Mouse (Mus musculus) urinary bladder, postnatal 14 days (tissue): ENCODE measurements at regions not wholly inside any gene's neighbourhood (a gene's known extent, or its start where the extent isn't known, plus 50 kb on each side); places are given as distances from the start of the nearest gene placed in this dataset.
"Not testable (repeated sequence)": the region's sequence is repeated elsewhere in the genome, so short reads cannot be mapped to it uniquely, and the experiment has no call there.

Source experiments
- DNase-seq: peaks from one replicate; pipeline ENCODE4 v3.0.0; 2021; ENCODE audit warnings: low spot score

GRCm38 (mm10) chr17:13590240-13590837 lies 170.0 kb upstream of the Afdn start:
- not testable (repeated sequence) for DNase-seq
